Mouse (Mus musculus) macrophage (primary cell): Measurements from ENCODE around the gene Atp13a3. TPM values are rescaled to one million over a fixed set of nuclear protein-coding genes. Genes with fewer than 3 reads are reported as not detected.

ENCODE experiments used
- H3K27ac ChIP-seq: fragments of 350-480 bp; formaldehyde crosslinking; 2 replicates; pipeline ENCODE4 v1.9.0; 2021
- H3K36me3 ChIP-seq: fragments of 350-480 bp; formaldehyde crosslinking; 2 replicates; pipeline ENCODE4 v1.9.0; 2021; ENCODE audit errors: inconsistent target
- H3K4me3 ChIP-seq: fragments of 350-480 bp; formaldehyde crosslinking; 2 replicates; pipeline ENCODE4 v1.9.0; 2021; ENCODE audit errors: inconsistent target
- H3K79me2 ChIP-seq: fragments of 350-480 bp; formaldehyde crosslinking; 2 replicates; pipeline ENCODE4 v1.9.0; 2021; ENCODE audit errors: inconsistent target
- WGBS: methylation state at CpG from one replicate; pipeline ENCODE4 v1.1.7; 2026; ENCODE audit warnings: inconsistent platforms; ENCODE audit not compliant: missing documents; 5-methylcytosine and 5-hydroxymethylcytosine counted together
- polyA plus RNA-seq: library from polyadenylated mRNA; stranded (reverse); fragments of 250-400 nt; gene quantifications from 3 replicates; pipeline ENCODE4 v1.2.4, GENCODE M21; 2018; ENCODE audit warnings: inconsistent platforms

Gene Atp13a3
- polyA plus RNA-seq, 1 experiment from 2014 or later: 26.9 TPM

GRCm38 (mm10) chr16:30296601-30297275 lies 109.0 kb downstream of the Atp13a3 start:
- no peak overlapping the region for H3K4me3 ChIP-seq
- WGBS: 94% methylated on average over 11 of the region's 11 CpGs

GRCm38 (mm10) chr16:30295106-30295505 lies 110.7 kb downstream of the Atp13a3 start:
- Histone ChIP-seq H3K36me3 (no peaks in the 10 kb centered on the region), H3K4me3 (no peak overlapping the region), H3K27ac (no peak overlapping the region), H3K79me2 (no peaks in the 10 kb centered on the region)
- WGBS: 82% methylated on average over 7 of the region's 7 CpGs

More at GRCm38 (mm10) chr16:30296601-30297275, 109.0 kb downstream of the Atp13a3 start:
- no peak overlapping the region for H3K27ac ChIP-seq
- no peaks in the 10 kb centered on the region for H3K36me3 ChIP-seq
- H3K79me2 ChIP-seq: no peaks in the 10 kb centered on the region

- no peaks in the 10 kb centered on the region for H3K36me3 ChIP-seq
- no peaks in the 10 kb centered on the region for H3K79me2 ChIP-seq
- no peak overlapping the region for H3K4me3 ChIP-seq
- WGBS: 92% methylated on average over 6 of the region's 6 CpGs
- no peak overlapping the region for H3K27ac ChIP-seq
Measured at GRCm38 (mm10) chr16:30290436-30290835, 115.3 kb downstream of the Atp13a3 start.

GRCm38 (mm10) chr16:30285701-30286100 lies 120.1 kb downstream of the Atp13a3 start:
- Histone ChIP-seq H3K4me3 (no peak overlapping the region), H3K79me2 (no peaks in the 10 kb centered on the region), H3K27ac (no peak overlapping the region), H3K36me3 (no peaks in the 10 kb centered on the region)
- WGBS: 95% methylated on average over 4 of the region's 4 CpGs

GRCm38 (mm10) chr16:30283743-30284337 lies 121.9 kb downstream of the Atp13a3 start:
- Histone ChIP-seq H3K27ac (no peak overlapping the region), H3K36me3 (no peaks in the 10 kb centered on the region), H3K79me2 (no peaks in the 10 kb centered on the region), H3K4me3 (no peak overlapping the region)
- 5% methylated on average over 15 of the region's 15 CpGs for WGBS

- 23% methylated on average over 34 of the region's 34 CpGs for WGBS
- no peak within 1 kb of the TSS for H3K4me3 ChIP-seq
- no peak within 1 kb of the TSS for H3K27ac ChIP-seq
- H3K79me2 ChIP-seq: no peaks in the 10 kb centered on the region
- no peaks in the 10 kb centered on the region for H3K36me3 ChIP-seq
Measured at GRCm38 (mm10) chr16:30282844-30283495, 122.8 kb downstream of the Atp13a3 start, which contains the start of gene Lrrc15. Gene Lrrc15 (minus strand): TSS chr16:30283256.

- Histone ChIP-seq H3K36me3 (no peaks in the 10 kb centered on the region), H3K4me3 (no peak overlapping the region), H3K79me2 (no peaks in the 10 kb centered on the region), H3K27ac (no peak overlapping the region)
- 49% methylated on average over 4 of the region's 4 CpGs for WGBS
Measured at GRCm38 (mm10) chr16:30280676-30281297, 125.0 kb downstream of the Atp13a3 start.

GRCm38 (mm10) chr16:30278406-30278805 lies 127.4 kb downstream of the Atp13a3 start:
- Histone ChIP-seq H3K36me3 (no peaks in the 10 kb centered on the region), H3K79me2 (no peaks in the 10 kb centered on the region), H3K4me3 (no peak overlapping the region), H3K27ac (no peak overlapping the region)
- WGBS: 89% methylated on average over 8 of the region's 11 CpGs

- H3K79me2 ChIP-seq: no peaks in the 10 kb centered on the region
- no peak overlapping the region for H3K27ac ChIP-seq
- 71% methylated on average over 15 of the region's 15 CpGs for WGBS
Measured at GRCm38 (mm10) chr16:30275558-30276340, 130.0 kb downstream of the Atp13a3 start.

GRCm38 (mm10) chr16:30273065-30273464 lies 132.7 kb downstream of the Atp13a3 start:
- Histone ChIP-seq H3K4me3 (no peak overlapping the region), H3K79me2 (no peaks in the 10 kb centered on the region), H3K27ac (no peak overlapping the region), H3K36me3 (no peaks in the 10 kb centered on the region)
- 96% methylated on average over 8 of the region's 8 CpGs for WGBS

More at GRCm38 (mm10) chr16:30275558-30276340, 130.0 kb downstream of the Atp13a3 start:
- Histone ChIP-seq H3K4me3 (no peak overlapping the region), H3K36me3 (no peaks in the 10 kb centered on the region)

GRCm38 (mm10) chr16:30271941-30272595 lies 133.7 kb downstream of the Atp13a3 start:
- WGBS: 51% methylated on average over 6 of the region's 6 CpGs
- no peak overlapping the region for H3K27ac ChIP-seq

GRCm38 (mm10) chr16:30271223-30271761 lies 134.5 kb downstream of the Atp13a3 start:
- no peaks in the 10 kb centered on the region for H3K36me3 ChIP-seq
- no peak overlapping the region for H3K27ac ChIP-seq
- no peak overlapping the region for H3K4me3 ChIP-seq
- 91% methylated on average over 8 of the region's 8 CpGs for WGBS
- no peaks in the 10 kb centered on the region for H3K79me2 ChIP-seq

More at GRCm38 (mm10) chr16:30271941-30272595, 133.7 kb downstream of the Atp13a3 start:
- Histone ChIP-seq H3K79me2 (no peaks in the 10 kb centered on the region), H3K36me3 (no peaks in the 10 kb centered on the region), H3K4me3 (no peak overlapping the region)

GRCm38 (mm10) chr16:30267359-30267758 lies 138.4 kb downstream of the Atp13a3 start, which contains the start of gene Cpn2:
Gene Cpn2 (minus strand): TSS chr16:30267499.
- WGBS: 95% methylated on average over 5 of the region's 5 CpGs
- no peaks in the 10 kb centered on the region for H3K36me3 ChIP-seq
- H3K4me3 ChIP-seq: no peak within 1 kb of the TSS
- H3K27ac ChIP-seq: no peak within 1 kb of the TSS
- H3K79me2 ChIP-seq: no peaks in the 10 kb centered on the region
